Mouse (Mus musculus) MEL (cell line): ENCODE measurements around the gene Prkch. TPM values are rescaled to one million over a fixed set of nuclear protein-coding genes. Genes with fewer than 3 reads are reported as not detected.

Source experiments
- DNase-seq: peaks from one replicate; pipeline ENCODE4 v3.0.0; 2011; ENCODE audit warnings: low read depth, low spot score
- H3K27ac ChIP-seq: 2 replicates; pipeline ENCODE4 v1.5.1; 2012; ENCODE audit warnings: low read depth, mild to moderate bottlenecking, control low read depth, low read length, moderate library complexity; ENCODE audit not compliant: control insufficient read depth
- H3K27me3 ChIP-seq, 2 experiments: fragments of 150-350 bp in 1 of 2; sonication (generic) in 1 of 2; 2 replicates each; pipeline ENCODE4 v1.6.1; 2012; ENCODE audit warnings: low read length in 2 of 2, mild to moderate bottlenecking in 2 of 2, improper control_type of control experiment in 1 of 2, moderate library complexity in 1 of 2; ENCODE audit not compliant: insufficient read depth in 2 of 2, control insufficient read depth in 1 of 2
- H3K36me3 ChIP-seq, 2 experiments: 2 replicates each; pipeline ENCODE4 v1.6.1; 2012 to 2014; ENCODE audit warnings: low read length in 2 of 2, improper control_type of control experiment in 1 of 2, inconsistent platforms in 1 of 2, mild to moderate bottlenecking in 1 of 2; ENCODE audit not compliant: insufficient read depth in 2 of 2, control insufficient read depth in 1 of 2
- H3K4me1 ChIP-seq, 2 experiments: fragments of 150-350 bp in 1 of 2; sonication (generic) in 1 of 2; 2 replicates each; pipeline ENCODE4 v1.6.1; 2012; ENCODE audit warnings: low read length in 2 of 2, improper control_type of control experiment in 1 of 2, mild to moderate bottlenecking in 1 of 2; ENCODE audit not compliant: insufficient read depth in 2 of 2, control insufficient read depth in 1 of 2
- H3K4me3 ChIP-seq, 2 experiments: fragments of 150-350 bp in 1 of 2; sonication (generic) in 1 of 2; 2 replicates each; pipeline ENCODE4 v1.5.1; 2012; ENCODE audit warnings: low read depth in 2 of 2, low read length in 2 of 2, mild to moderate bottlenecking in 2 of 2, moderate library complexity in 2 of 2, control low read depth in 1 of 2, improper control_type of control experiment in 1 of 2; ENCODE audit not compliant: control insufficient read depth in 1 of 2, insufficient read depth in 1 of 2
- H3K79me2 ChIP-seq: 2 replicates; pipeline ENCODE4 v1.6.1; 2012; ENCODE audit warnings: mild to moderate bottlenecking, low read length, moderate library complexity; ENCODE audit not compliant: control insufficient read depth, poor library complexity, insufficient read depth
- H3K9ac ChIP-seq: 2 replicates; pipeline ENCODE4 v1.6.1; 2012; ENCODE audit warnings: low read depth, mild to moderate bottlenecking, control low read depth, low read length, moderate library complexity; ENCODE audit not compliant: control insufficient read depth, poor library complexity, severe bottlenecking
- H3K9me3 ChIP-seq: fragments of 150-350 bp; sonication (generic); replicated peaks from 2 replicates; pipeline ENCODE4 v1.6.1; 2012; ENCODE audit warnings: mild to moderate bottlenecking, low read length, improper control_type of control experiment, moderate library complexity; ENCODE audit not compliant: insufficient read depth
- CHD1 ChIP-seq: IDR thresholded peaks from 2 replicates; pipeline ENCODE4 v1.6.1; 2012; ENCODE audit warnings: low read depth, mild to moderate bottlenecking, inconsistent platforms, low read length, improper control_type of control experiment
- CHD2 ChIP-seq: IDR thresholded peaks from 2 replicates; pipeline ENCODE4 v1.6.1; 2011; ENCODE audit warnings: low read length, improper control_type of control experiment
- CTCF ChIP-seq, 3 experiments: IDR thresholded peaks in 2 of 3; conservative IDR thresholded peaks in 1 of 3; 2 replicates each; pipeline ENCODE4 v1.5.1; 2011 to 2012; ENCODE audit warnings: low read length in 3 of 3, low read depth in 2 of 3, mild to moderate bottlenecking in 2 of 3, improper control_type of control experiment in 1 of 3, inconsistent platforms in 1 of 3, mixed read lengths in 1 of 3, moderate library complexity in 1 of 3; ENCODE audit not compliant: control insufficient read depth in 1 of 3, insufficient read depth in 1 of 3, poor library complexity in 1 of 3, severe bottlenecking in 1 of 3
- E2F4 ChIP-seq: IDR thresholded peaks from 2 replicates; pipeline ENCODE4 v1.6.1; 2011; ENCODE audit warnings: low read depth, low read length, improper control_type of control experiment, borderline replicate concordance
- ELF1 ChIP-seq: IDR thresholded peaks from 2 replicates; pipeline ENCODE4 v1.6.1; 2014; ENCODE audit warnings: low read depth, mild to moderate bottlenecking, inconsistent platforms, low read length, improper control_type of control experiment, moderate library complexity
- EP300 ChIP-seq, 2 experiments: IDR thresholded peaks; 2 replicates each; pipeline ENCODE4 v1.6.1; 2011; ENCODE audit warnings: improper control_type of control experiment in 2 of 2, low read length in 2 of 2, low read depth in 1 of 2, mild to moderate bottlenecking in 1 of 2
- ETS1 ChIP-seq: IDR thresholded peaks from 2 replicates; pipeline ENCODE4 v1.6.1; 2012; ENCODE audit warnings: low read depth, mild to moderate bottlenecking, inconsistent platforms, low read length, improper control_type of control experiment, moderate library complexity
- GABPA ChIP-seq: IDR thresholded peaks from 2 replicates; pipeline ENCODE4 v1.6.1; 2012; ENCODE audit warnings: low read depth, mild to moderate bottlenecking, inconsistent platforms, low read length, improper control_type of control experiment, moderate library complexity
- GATA1 ChIP-seq: IDR thresholded peaks from 2 replicates; pipeline ENCODE4 v1.6.1; 2011; ENCODE audit warnings: low read depth, low read length, improper control_type of control experiment
- HCFC1 ChIP-seq: IDR thresholded peaks from 2 replicates; pipeline ENCODE4 v1.6.1; 2012; ENCODE audit warnings: low read depth, mild to moderate bottlenecking, inconsistent platforms, low read length, improper control_type of control experiment, moderate library complexity
- KAT2A ChIP-seq: conservative IDR thresholded peaks from 2 replicates; pipeline ENCODE4 v1.6.1; 2012; ENCODE audit warnings: low read depth, low read length, improper control_type of control experiment, inconsistent platforms
- MAX ChIP-seq: IDR thresholded peaks from 2 replicates; pipeline ENCODE4 v1.6.1; 2011; ENCODE audit warnings: low read length, improper control_type of control experiment
- MAZ ChIP-seq: IDR thresholded peaks from 2 replicates; pipeline ENCODE4 v1.6.1; 2012; ENCODE audit warnings: low read depth, mild to moderate bottlenecking, inconsistent platforms, low read length, improper control_type of control experiment
- MXI1 ChIP-seq: IDR thresholded peaks from 2 replicates; pipeline ENCODE4 v1.6.1; 2011; ENCODE audit warnings: mild to moderate bottlenecking, low read depth, low read length, improper control_type of control experiment
- MYB ChIP-seq: IDR thresholded peaks from 2 replicates; pipeline ENCODE4 v1.6.1; 2011; ENCODE audit warnings: mild to moderate bottlenecking, low read depth, low read length, improper control_type of control experiment
- MYC ChIP-seq: IDR thresholded peaks from 2 replicates; pipeline ENCODE4 v1.6.1; 2011; ENCODE audit warnings: low read depth, mild to moderate bottlenecking, low read length, improper control_type of control experiment, moderate library complexity
- NRF1 ChIP-seq: IDR thresholded peaks from 2 replicates; pipeline ENCODE4 v1.6.1; 2014; ENCODE audit warnings: low read depth, mild to moderate bottlenecking, inconsistent platforms, low read length, improper control_type of control experiment, moderate library complexity; ENCODE audit not compliant: poor library complexity, insufficient read depth, severe bottlenecking
- POLR2A ChIP-seq, 2 experiments: IDR thresholded peaks; 2 replicates each; pipeline ENCODE4 v1.6.1; 2011 to 2012; ENCODE audit warnings: low read length in 2 of 2, mild to moderate bottlenecking in 2 of 2, control low read depth in 1 of 2, improper control_type of control experiment in 1 of 2, low read depth in 1 of 2, moderate library complexity in 1 of 2; ENCODE audit not compliant: control insufficient read depth in 1 of 2, insufficient read depth in 1 of 2, poor library complexity in 1 of 2
- SIN3A ChIP-seq: IDR thresholded peaks from 2 replicates; pipeline ENCODE4 v1.6.1; 2012; ENCODE audit warnings: low read length, improper control_type of control experiment, inconsistent platforms
- TBP ChIP-seq: IDR thresholded peaks from 2 replicates; pipeline ENCODE4 v1.8.0; 2011; ENCODE audit warnings: low read depth, low read length, improper control_type of control experiment
- USF1 ChIP-seq: IDR thresholded peaks from 2 replicates; pipeline ENCODE4 v1.6.1; 2014; ENCODE audit warnings: low read depth, mild to moderate bottlenecking, inconsistent platforms, low read length, improper control_type of control experiment, moderate library complexity
- USF2 ChIP-seq, 2 experiments: IDR thresholded peaks; 2 replicates each; pipeline ENCODE4 v1.6.1; 2011 to 2012; ENCODE audit warnings: improper control_type of control experiment in 2 of 2, low read length in 2 of 2, borderline replicate concordance in 1 of 2, inconsistent platforms in 1 of 2, low read depth in 1 of 2, mild to moderate bottlenecking in 1 of 2; ENCODE audit not compliant: insufficient read depth in 1 of 2
- ZC3H11A ChIP-seq: IDR thresholded peaks from 2 replicates; pipeline ENCODE4 v1.6.1; 2012; ENCODE audit warnings: low read depth, mild to moderate bottlenecking, inconsistent platforms, low read length, improper control_type of control experiment
- ZKSCAN1 ChIP-seq: IDR thresholded peaks from 2 replicates; pipeline ENCODE4 v1.6.1; 2012; ENCODE audit warnings: low read depth, mild to moderate bottlenecking, inconsistent platforms, low read length, improper control_type of control experiment, moderate library complexity
- ZNF384 ChIP-seq: IDR thresholded peaks from 2 replicates; pipeline ENCODE4 v1.6.1; 2012; ENCODE audit warnings: low read depth, mild to moderate bottlenecking, inconsistent platforms, low read length, improper control_type of control experiment
- polyA plus RNA-seq, 2 experiments: library from polyadenylated mRNA; stranded (reverse) in 1 of 2; unstranded in 1 of 2; fragments of >175 nt in 1 of 2; fragments of >200 nt in 1 of 2; gene quantifications; 2 replicates each; pipeline versions ENCODE4 v1.2.1 to v1.2.4; 2012; ENCODE audit warnings: low replicate concordance in 2 of 2, low read depth in 1 of 2; ENCODE audit not compliant: insufficient read length in 2 of 2, insufficient read depth in 1 of 2, missing spikeins in 1 of 2
- total RNA-seq: library from RNA; depleted of rRNA; stranded (reverse); fragments of 300-350 nt; gene quantifications from 2 replicates; pipeline ENCODE4 v1.2.3, GENCODE M21; 2012

Prkch gene
- total and polyA plus RNA-seq, 3 experiments = not detected

DNA sequence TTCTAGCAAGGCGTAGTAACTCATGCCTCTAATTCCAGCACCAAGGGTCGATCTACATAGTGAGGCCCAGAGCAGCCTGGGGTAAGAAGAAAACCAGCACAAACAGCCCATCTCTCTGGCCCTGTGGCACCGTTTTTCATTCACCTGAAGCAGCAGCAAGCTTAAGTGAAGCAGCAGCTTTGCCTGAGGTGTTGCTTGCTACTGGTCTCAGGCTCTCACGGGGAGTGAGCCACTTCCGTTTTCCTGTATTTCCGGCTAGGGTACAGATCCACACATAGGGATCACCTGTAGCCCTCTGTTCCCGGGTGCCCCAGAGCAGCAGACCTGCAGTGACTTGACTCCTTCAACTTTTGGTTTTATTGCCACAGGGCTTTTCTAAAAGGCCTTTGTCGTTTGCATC lies 114.2 kb downstream of the Prkch start:
- DNase-seq = no peak
- no peak overlapping the region for H3K9ac ChIP-seq
- no peak overlapping the region for H3K4me3 ChIP-seq
- H3K79me2 ChIP-seq = no peaks in the 10 kb centered on the region
- no peaks in the 10 kb centered on the region for H3K27me3 ChIP-seq
- no peak overlapping the region for H3K27ac ChIP-seq
- no peaks in the 10 kb centered on the region for H3K9me3 ChIP-seq
- TF ChIP-seq ELF1 (no peak), MAX (no peak), SIN3A (no peak), ZKSCAN1 (no peak)
- H3K36me3 ChIP-seq = no peaks in the 10 kb centered on the region
- no peaks in the 10 kb centered on the region for H3K4me1 ChIP-seq

GRCm38 (mm10) chr12:73699471-73700186 lies 115.0 kb downstream of the Prkch start:
- no peak for DNase-seq
- no peaks in the 10 kb centered on the region for H3K27me3 ChIP-seq
- H3K4me3 ChIP-seq = no peak overlapping the region
- H3K9ac ChIP-seq = no peak overlapping the region
- H3K27ac ChIP-seq = no peak overlapping the region
- no peaks in the 10 kb centered on the region for H3K36me3 ChIP-seq
- TF ChIP-seq CTCF (IDR thresholded peaks at IDR 0.05 in 2 of 3, conservative IDR thresholded peaks at IDR 0.05 in 1 of 3; ENCODE audit: control insufficient read depth in 1 of 3, insufficient read depth in 1 of 3, low read depth in 2 of 3, low read length in 3 of 3, poor library complexity in 1 of 3, severe bottlenecking in 1 of 3) = no peak
- no peak for TF ChIP-seq ELF1
- TF ChIP-seq NRF1 = no peak
- no peak for TF ChIP-seq ETS1
- TF ChIP-seq USF1 = no peak
- TF ChIP-seq MYB = no peak
- no peak for TF ChIP-seq KAT2A
- TF ChIP-seq GATA1 = no peak
- TF ChIP-seq ZC3H11A = no peak
- no peak for TF ChIP-seq MYC
- TF ChIP-seq ZKSCAN1 = no peak
- TF ChIP-seq SIN3A = no peak
- no peak for TF ChIP-seq E2F4
- H3K9me3 ChIP-seq = no peaks in the 10 kb centered on the region
- H3K79me2 ChIP-seq = no peaks in the 10 kb centered on the region
- no peaks in the 10 kb centered on the region for H3K4me1 ChIP-seq

DNA sequence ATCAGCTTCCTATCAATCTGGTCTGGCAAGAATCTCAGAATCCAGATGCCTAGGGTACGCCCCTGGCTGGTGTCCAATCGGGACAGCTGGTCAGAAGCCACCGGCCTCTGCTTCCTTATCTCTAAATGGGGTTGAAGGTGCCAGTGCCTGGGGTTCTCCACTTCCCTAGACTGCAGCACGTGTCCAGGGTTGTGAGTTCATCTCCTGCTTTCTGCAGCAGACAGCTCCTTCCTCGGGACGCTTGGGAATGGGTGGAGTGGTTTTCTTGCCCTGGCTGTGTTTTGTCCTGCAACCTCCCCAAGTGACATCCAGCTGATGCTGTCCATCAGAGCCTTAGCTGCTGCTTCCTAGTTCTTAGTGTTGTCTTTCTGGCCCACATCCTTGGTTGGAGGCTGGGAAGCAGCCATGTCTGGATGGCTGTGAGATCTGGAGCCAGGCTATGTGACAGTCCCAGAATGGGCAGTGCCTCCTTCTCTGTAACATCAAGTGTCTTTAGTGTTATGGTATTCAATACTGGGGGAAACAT lies 116.0 kb downstream of the Prkch start:
- H3K9ac ChIP-seq = no peak overlapping the region
- TF ChIP-seq HCFC1 = no peak
- no peak for TF ChIP-seq ZC3H11A
- no peak for TF ChIP-seq MXI1
- no peak for TF ChIP-seq GABPA
- TF ChIP-seq CHD2 = no peak
- no peak for TF ChIP-seq USF2 (IDR thresholded peaks at IDR 0.05; ENCODE audit: borderline replicate concordance in 1 of 2, insufficient read depth in 1 of 2, low read depth in 1 of 2, low read length in 2 of 2)
- no peak for TF ChIP-seq MAZ
- no peak for TF ChIP-seq EP300 (IDR thresholded peaks at IDR 0.05; ENCODE audit: low read depth in 1 of 2, low read length in 2 of 2)
- TF ChIP-seq TBP = no peak
- TF ChIP-seq CHD1 = no peak
- no peak for TF ChIP-seq POLR2A (IDR thresholded peaks at IDR 0.05; ENCODE audit: control insufficient read depth in 1 of 2, insufficient read depth in 1 of 2, low read depth in 1 of 2, low read length in 2 of 2, poor library complexity in 1 of 2)
- no peak for TF ChIP-seq ZNF384

More for the DNA sequence above, 116.0 kb downstream of the Prkch start:
- H3K9me3 ChIP-seq = no peaks in the 10 kb centered on the region
- DNase-seq = no peak
- H3K27me3 ChIP-seq = no peaks in the 10 kb centered on the region
- no peaks in the 10 kb centered on the region for H3K79me2 ChIP-seq
- no peak overlapping the region for H3K4me3 ChIP-seq
- no peak overlapping the region for H3K27ac ChIP-seq
- H3K4me1 ChIP-seq = no peaks in the 10 kb centered on the region
- H3K36me3 ChIP-seq = no peaks in the 10 kb centered on the region
